Mouse (Mus musculus): Measurements from ENCODE around the gene Jag2. TPM values are rescaled to one million over a fixed set of nuclear protein-coding genes. Genes with fewer than 3 reads are reported as not detected.

Jag2 gene
- total RNA-seq, 1 experiment from 2014 or later = 0.70 TPM

DNA sequence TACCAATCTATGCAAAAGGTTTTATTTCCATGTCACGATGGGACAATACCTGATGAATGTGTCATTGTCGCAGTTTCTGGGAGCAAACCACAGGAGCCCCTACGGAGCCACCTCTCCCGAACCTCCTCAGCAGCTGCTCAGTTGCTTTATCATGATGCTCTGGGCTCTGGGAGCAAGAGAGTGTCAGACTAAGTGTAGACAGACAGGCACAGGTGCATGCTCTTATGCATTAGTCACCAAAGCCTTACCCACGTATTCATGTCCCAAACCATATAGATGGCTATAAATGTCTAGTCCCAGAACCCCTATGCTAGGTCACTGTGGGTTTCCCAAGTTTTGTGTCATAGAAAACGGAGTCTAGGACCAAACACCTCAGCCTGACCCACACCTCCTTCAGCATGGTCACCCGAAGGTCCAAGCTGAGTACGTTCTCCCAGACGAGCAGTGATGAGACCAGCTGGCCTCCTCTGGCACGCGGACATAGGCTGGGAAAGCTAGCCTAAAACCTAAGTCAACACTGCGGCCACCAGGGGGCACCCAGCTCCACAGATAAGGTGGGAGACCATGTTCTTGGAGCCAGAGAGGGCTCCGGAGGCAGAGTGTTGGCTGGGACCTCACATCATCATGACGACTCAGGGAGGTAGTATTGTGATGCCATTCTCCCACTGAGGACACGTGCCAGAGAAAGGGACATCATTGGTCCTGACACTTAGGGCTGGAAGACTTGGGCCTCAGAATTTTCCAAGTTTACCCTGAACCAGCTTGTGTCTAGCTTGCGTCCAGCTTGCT lies 54.2 kb downstream of the Jag2 start:
- ATAC-seq (ENCODE audit: extremely low read depth, insufficient number of reproducible peaks, low FRiP score, poor library complexity, severe bottlenecking) = peak; percentile 44; the same call in 1 of the 2 replicates

DNA sequence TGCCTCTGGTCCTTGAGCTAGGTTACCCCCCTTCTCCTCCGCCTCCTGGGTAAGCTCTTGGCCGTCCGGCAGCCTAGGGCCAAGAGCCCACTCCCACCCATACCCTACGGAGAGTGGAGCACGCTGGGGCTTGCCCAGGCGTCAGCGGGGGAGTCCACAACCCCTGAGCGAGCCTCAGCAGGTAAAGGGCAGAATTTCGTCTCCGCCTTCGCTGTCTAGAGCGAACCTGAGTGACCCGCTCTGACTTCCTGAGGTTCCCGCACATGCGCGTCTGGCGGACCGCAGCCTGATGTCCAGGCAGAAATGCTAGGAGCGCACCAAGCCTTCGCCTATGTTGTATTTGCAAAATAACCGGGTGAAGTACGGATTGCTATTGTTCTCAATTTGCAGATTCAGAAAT lies 55.4 kb downstream of the Jag2 start:
- no peak for ATAC-seq (ENCODE audit: extremely low read depth, insufficient number of reproducible peaks, low FRiP score, poor library complexity, severe bottlenecking)

DNA sequence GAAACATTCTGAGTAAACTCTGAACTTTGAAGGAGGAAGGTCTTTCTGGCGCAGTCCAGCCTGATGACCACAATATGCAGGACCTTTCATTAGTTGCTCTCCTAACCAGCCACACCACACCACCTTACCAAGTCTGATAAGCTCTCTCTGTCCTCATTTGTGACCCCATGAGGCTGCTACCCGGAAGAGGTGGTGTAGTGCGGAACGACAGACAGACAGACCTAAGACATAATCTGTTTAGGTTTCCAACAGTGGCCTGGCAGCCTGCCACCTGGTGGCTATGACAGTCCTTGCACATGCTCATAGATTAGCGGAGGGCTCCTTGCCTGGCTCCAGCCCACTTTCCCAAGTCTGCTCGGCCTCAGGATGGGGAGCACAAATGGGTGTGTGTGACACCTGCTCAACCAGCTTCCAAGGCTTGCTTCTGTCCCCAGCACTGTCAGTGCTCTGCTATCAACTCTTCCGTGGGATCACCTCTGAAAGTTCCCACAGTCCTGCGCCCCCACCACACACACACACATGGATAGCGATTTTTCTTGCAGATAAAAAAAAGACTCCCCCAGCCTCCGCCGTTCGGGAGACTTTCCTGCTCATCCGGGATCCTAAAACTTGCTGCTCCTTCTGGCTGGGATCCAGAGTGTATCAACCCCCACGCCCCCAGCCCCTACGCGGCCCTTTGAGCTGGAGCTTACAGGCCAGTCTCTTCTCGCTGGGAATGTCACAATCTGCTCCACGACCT lies 56.0 kb downstream of the Jag2 start:
- peak; percentile 73 for ATAC-seq (ENCODE audit: extremely low read depth, insufficient number of reproducible peaks, low FRiP score, poor library complexity, severe bottlenecking)

DNA sequence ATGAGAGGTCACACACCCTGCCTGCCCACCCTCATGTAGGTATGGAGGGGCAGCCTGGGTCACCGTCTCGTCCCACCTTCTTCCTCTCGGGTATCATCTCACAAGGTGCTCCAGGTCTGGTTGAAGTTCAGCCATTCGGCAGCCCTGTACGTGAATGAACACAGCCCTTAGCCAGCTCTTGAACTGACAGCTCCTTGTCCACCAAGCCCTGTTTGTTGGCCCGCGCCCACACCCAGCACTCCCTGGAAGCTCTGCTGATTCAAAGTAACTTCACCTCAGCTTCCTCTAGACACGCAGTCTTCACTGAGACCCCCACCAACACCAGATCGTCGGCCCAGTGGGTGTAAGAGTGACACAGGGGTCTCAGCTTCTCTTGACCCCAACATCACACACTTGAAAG lies 56.6 kb downstream of the Jag2 start:
- no peak for ATAC-seq (ENCODE audit: extremely low read depth, insufficient number of reproducible peaks, low FRiP score, poor library complexity, severe bottlenecking)

DNA sequence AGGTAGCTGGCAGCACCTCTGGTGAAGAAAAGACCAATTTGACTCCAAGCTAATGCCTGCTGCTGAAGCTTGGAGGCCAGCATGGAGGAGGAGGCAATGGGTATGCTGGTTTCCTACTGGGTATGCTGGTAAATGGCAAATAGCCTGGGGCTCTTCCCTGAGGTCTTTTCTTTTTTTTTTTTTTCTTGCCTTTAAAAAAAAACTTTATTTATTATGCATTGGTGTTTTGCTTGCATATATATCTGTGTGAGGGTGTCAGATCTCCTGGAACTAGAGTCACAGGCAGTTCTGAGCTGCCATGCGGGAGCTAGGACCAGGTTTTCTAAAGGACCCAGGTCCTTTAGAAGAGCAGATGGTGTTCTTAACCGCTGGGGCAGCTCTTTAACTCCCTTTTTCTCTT lies 58.3 kb downstream of the Jag2 start:
- no peak for ATAC-seq (ENCODE audit: extremely low read depth, insufficient number of reproducible peaks, low FRiP score, poor library complexity, severe bottlenecking)

DNA sequence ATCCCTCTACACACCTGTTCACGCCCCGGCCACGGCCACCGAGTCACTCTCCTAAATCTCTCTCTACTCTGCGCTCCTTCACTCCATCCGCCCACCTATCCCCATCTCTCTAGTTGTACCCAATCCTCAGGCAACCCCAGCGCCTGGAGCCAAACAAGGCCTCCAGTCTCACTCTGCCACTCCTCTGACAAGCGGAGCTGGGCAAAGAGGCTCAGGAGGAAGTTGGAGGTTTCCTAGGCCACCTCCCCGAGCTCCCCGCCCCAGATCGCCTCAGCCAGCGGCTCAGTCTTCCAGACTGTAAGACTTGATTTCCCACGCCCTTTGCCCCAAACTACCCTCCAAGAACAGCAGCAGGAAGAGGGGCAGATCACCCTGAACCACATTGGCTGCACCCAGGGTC lies 58.8 kb downstream of the Jag2 start:
- 0 out of 2 replicates have a peak, but pooled peaks have one; percentile 13 for ATAC-seq (ENCODE audit: extremely low read depth, insufficient number of reproducible peaks, low FRiP score, poor library complexity, severe bottlenecking)

DNA sequence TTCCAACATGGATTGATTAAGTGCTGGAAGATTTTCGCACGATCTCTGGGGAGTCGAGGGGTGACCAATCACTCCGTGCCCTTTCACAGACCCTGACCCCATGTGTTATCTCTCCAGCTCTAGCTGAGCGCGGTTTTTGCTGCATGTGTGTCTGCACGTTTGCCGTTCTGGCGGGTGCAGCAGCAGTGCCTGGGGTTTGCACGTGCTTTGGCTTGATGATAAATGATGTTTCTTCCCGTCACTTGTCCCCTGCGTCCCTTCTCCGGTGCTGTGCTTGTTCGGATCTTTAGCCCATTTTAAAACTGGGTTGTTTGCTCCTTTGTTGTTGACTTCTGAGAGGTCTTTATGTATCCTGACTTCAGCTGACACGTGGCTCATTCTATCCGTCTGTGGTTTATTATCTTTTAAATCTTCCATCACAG lies 59.8 kb downstream of the Jag2 start:
- no peak for ATAC-seq (ENCODE audit: extremely low read depth, insufficient number of reproducible peaks, low FRiP score, poor library complexity, severe bottlenecking)

DNA sequence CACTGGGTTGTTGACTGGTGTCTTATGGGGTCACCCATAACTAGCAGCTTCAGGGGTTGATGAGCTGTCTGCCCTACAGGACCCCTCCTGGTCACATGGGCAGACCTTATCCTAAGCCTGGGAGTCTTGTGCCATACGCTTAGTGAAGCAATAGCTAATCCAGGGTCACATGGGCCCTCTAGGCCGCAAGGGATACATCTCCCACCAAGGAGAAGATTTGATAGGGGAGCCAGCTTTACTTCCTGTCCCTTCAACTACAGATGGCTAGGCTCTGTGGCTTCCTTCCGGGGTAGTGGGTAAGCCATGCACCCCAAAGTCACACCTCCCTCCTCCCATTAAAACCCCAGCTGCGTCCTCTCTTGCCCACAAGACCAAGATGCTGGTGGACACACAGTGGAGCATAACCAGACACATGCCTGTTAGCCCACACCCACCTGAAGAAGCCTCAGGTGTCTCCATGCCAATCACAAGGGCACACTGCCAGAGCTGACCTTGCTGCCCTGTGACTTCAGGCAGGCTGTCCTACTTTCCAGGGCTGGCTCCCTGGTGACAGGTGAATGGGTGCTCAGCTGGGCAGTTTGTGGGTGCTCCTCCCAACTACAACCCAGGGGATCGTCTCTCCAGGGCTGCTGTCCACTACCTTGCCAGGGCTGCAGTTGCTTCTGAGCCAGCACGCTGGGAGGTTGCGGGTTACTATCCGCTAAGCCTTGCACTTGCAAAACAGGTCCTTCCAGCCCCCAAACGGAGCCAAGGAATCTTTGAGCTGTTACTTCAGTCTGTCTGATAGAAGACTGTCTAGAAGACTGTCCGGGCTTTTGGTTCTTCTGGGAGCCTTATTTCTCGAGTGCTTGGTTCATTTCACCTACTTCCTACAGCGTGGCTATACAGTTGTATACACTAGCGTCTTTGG lies 61.1 kb downstream of the Jag2 start, which contains the start of gene Gpr132:
Gene Gpr132, minus strand, starts transcription at position 51 of the 910 bp plus-strand sequence.
- peak; percentile 25; the same call in 1 of the 2 replicates for ATAC-seq (ENCODE audit: extremely low read depth, insufficient number of reproducible peaks, low FRiP score, poor library complexity, severe bottlenecking)

DNA sequence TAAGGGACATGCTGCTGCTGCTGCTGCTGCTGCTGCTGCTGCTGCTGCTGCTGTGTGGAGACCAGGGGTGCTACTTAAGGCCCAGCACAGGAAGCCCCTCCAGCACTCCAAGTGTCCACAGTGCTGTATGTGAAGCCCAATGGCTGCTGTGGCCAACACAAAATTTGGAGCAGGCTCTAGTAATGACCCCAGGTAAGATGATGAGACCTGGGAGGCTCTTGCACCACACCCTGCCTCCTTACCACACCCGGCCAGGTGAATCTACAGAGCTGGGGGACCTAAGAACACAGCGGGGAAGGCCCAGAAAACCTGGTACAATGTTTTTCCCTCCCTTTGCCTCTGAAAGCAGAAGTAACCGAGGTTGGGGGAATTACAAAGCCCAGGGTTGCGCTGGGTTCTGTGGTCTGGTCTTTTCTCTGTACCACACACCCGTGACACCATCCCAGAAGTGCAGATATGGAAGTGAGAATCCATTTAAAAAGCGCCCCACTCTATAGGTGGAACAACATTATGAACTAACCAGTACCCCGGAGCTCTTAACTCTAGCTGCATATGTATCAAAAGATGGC lies 62.4 kb downstream of the Jag2 start:
- peak; percentile 59 for ATAC-seq (ENCODE audit: extremely low read depth, insufficient number of reproducible peaks, low FRiP score, poor library complexity, severe bottlenecking)

DNA sequence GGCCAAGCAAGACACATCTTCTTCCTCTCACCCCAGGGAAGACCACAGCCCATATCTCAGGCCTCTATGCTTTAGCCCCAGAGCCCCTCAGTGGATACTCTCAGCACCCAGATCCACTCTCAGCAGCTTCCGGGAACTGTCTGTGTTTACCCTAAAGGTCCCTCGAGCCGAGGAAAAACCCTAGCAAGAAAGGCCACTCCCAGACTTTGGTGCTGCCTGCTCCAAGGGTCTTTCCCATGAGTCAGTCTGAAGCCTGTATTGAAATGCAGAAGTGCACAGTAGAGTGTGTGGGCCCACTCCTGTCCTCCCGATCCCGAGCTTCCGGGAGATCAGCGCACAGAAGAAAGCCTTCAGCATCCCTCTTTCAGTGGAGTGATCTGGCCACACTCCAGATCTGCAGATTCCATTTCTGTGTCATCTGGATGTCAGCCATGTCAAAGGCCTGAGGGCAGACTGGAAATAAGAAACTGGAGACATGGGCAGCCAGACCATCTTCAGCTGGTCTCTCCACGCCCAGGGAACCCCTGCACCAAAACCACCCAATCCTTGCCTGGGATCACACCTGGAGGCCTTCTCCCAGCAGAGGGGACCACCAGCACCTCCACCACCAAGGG lies 63.0 kb downstream of the Jag2 start:
- no peak for ATAC-seq (ENCODE audit: extremely low read depth, insufficient number of reproducible peaks, low FRiP score, poor library complexity, severe bottlenecking)

DNA sequence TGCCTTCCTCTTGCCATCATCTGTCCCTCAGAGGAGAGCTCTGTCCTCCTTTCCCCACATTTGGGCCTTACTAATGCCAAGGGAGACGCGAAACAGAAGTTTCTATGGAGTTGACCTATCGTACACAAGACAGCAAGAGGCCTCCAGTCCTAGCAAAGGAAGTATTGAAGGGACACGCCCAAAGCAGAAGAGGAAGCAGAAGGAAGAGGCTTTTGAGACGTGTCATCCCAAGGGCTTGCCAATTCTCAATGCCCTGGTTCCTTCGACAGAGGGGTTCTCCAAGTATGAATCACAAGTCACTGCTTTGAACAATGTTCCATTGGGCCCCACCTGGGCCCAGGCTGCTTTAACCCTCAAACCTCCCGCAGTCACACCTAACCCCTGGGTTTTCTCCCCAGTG lies 64.8 kb downstream of the Jag2 start:
- ATAC-seq (ENCODE audit: extremely low read depth, insufficient number of reproducible peaks, low FRiP score, poor library complexity, severe bottlenecking) = peak; percentile 31; the same call in 1 of the 2 replicates

DNA sequence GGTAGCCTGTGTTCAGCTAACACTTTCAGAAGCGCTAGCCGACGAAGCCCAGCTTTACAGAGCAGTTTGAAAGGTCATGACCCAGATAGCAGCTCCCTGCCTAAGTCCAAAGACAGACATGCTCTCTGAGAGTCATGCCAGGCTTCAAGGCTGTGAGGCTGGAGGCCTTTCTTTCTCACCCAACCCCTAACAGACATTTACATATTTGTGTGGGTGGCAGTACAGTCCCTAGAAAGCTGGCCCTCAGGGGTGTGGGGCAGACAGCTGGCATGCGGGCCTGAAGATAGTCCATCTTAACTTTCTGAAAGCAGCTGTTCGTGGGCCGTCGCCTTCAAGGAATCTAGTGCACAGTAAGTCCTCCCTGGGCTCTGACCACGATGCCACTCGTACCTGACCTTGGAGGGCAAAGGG lies 67.7 kb downstream of the Jag2 start:
- peak; percentile 17; the same call in 1 of the 2 replicates for ATAC-seq (ENCODE audit: extremely low read depth, insufficient number of reproducible peaks, low FRiP score, poor library complexity, severe bottlenecking)

DNA sequence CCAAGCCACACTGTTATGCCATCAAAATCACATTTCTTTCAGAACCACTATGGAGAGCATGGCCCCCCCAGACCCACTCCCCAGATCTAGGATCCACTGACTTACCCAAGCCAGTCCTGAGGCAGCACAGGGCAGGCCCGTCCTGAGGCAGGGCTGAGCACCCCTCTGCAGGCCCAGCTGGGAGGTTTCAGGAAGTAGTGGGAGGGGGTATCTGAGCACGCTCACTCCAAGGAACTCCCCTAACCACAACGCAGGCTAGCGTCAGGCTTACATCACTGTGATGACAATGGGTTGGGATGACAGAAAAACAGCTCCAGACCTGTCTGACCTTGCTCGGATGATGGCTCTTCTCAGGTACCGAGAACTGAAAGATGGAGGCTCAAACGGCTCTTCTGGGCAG lies 68.8 kb downstream of the Jag2 start:
- peak; percentile 78 for ATAC-seq (ENCODE audit: extremely low read depth, insufficient number of reproducible peaks, low FRiP score, poor library complexity, severe bottlenecking)

DNA sequence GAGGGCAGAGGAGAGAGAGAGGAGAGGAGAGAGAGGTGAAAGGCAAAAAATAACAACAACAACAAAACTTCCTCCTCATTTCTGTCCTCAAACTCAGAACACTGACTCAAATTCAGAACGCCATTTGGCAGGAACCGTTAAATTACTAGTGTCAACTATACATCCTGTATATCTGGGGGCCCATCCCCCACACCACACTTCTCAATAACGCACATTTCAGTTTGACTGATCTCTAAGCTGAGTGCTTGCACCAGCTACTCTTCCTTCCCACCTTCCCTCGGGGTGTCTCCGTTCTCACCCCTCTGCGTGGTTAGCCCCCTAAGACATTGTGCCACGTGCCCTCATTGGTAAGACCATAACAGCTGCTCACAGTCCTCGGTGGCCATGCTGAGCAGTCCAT lies 69.6 kb downstream of the Jag2 start:
- peak; percentile 19; the same call in 1 of the 2 replicates for ATAC-seq (ENCODE audit: extremely low read depth, insufficient number of reproducible peaks, low FRiP score, poor library complexity, severe bottlenecking)

DNA sequence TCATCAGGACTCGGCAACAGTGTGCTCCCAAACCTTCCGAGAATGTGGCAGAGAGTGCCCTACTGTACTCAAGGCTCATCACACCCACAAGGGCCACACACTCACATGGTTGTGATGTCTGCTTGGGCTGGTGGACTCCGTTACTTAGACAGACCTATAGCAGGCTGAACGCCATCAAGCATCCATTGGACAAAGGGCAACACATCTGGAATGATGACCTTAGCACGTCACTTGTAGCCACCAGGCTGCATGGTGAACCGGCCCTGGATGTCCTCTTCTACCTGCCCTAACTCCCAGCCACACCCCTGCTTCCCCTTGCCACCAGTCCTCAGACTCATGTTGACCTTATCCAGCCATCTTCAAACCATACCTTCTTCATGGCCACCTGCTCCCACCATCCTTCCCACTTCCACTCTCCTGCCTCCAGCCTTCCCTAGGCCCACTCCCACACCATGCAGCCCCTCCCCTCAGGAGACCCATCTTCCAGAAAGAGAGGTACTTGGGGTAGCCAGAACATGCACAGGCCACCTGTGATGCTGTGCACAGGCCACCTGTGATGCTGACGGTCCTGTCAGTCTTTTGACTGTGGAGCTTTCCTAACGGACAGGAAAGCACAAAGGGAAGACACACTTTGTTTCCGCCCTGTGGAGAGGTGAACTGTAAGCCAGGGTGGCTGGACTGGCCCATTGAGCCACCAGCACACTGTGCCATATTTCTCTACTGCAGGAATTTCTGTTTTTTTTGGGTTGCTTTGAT lies 70.8 kb downstream of the Jag2 start:
- no peak for ATAC-seq (ENCODE audit: extremely low read depth, insufficient number of reproducible peaks, low FRiP score, poor library complexity, severe bottlenecking)
